8 mouse cellular contexts compared by ENCODE assay signal in genomic region chr5:117114581-117115192, GRCm38 (mm10). TPM values are rescaled to one million over a fixed set of nuclear protein-coding genes. Genes with fewer than 3 reads are reported as not detected.
DNase-seq lines count a peak whose midpoint lies in the region; ATAC-seq and TF ChIP-seq lines count a peak whose summit lies in the region.

No protein-coding gene starts in this region.

- H3K27me3 ChIP-seq in heart, embryonic 10.5 days (ENCODE audit: insufficient read depth, poor library complexity, severe bottlenecking): no peaks in the 10 kb centered on the region
- H3K27me3 ChIP-seq in kidney, embryonic 15.5 days: no peaks in the 10 kb centered on the region
- no peaks in the 10 kb centered on the region for H3K27me3 ChIP-seq in midbrain, embryonic 13.5 days

- ATAC-seq in erythroid progenitor cell, adult 5-6 weeks (replicated peaks; ENCODE audit: low FRiP score, poor library complexity, severe bottlenecking): peak; percentile 52; the same call in 1 of the 2 replicates
- no peak for ATAC-seq in kidney, embryonic 15.5 days (replicated peaks; ENCODE audit: low FRiP score)
- no peak for ATAC-seq in midbrain, embryonic 13.5 days
- no peak; the same call in 1 of the 2 replicates for ATAC-seq in granulocyte monocyte progenitor cell, adult 5-6 weeks (replicated peaks; ENCODE audit: poor library complexity, severe bottlenecking)

- peak overlapping the region; percentile 89 for H3K4me2 ChIP-seq in kidney, embryonic 15.5 days
- H3K4me2 ChIP-seq in midbrain, embryonic 13.5 days (replicated peaks): peak overlapping the region; percentile 97

- peaks cover 6% of the 10 kb centered on the region; the same call in 1 of the 2 replicates for H3K4me1 ChIP-seq in heart, embryonic 10.5 days
- peaks cover 5 to 9% of the 10 kb centered on the region in 2 experiments; a peak in 3 of 4 replicates for H3K4me1 ChIP-seq in ES-E14 (ENCODE audit: control insufficient read depth in 2 of 2, insufficient read depth in 2 of 2, low read length in 2 of 2, poor library complexity in 1 of 2)
- peaks cover 17% of the 10 kb centered on the region for H3K4me1 ChIP-seq in kidney, embryonic 15.5 days
- peaks cover 23% of the 10 kb centered on the region for H3K4me1 ChIP-seq in midbrain, embryonic 13.5 days (replicated peaks)

- peaks cover 40% of the 10 kb centered on the region for H3K36me3 ChIP-seq in heart, embryonic 10.5 days
- H3K36me3 ChIP-seq in ES-E14 (ENCODE audit: control insufficient read depth, insufficient read depth, low read length, poor library complexity, severe bottlenecking): peaks cover 11% of the 10 kb centered on the region
- H3K36me3 ChIP-seq in kidney, embryonic 15.5 days: peaks cover 40% of the 10 kb centered on the region
- peaks cover 38% of the 10 kb centered on the region for H3K36me3 ChIP-seq in midbrain, embryonic 13.5 days

- WGBS in heart, embryonic 10.5 days: 3% methylated on average over 16 of the region's 16 CpGs
- 6% methylated on average over 16 of the region's 16 CpGs for WGBS in kidney, embryonic 15.5 days
- WGBS in midbrain, embryonic 13.5 days: 7% methylated on average over 16 of the region's 16 CpGs

- peak overlapping the region; percentile 98 for H3K27ac ChIP-seq in heart, embryonic 10.5 days
- H3K27ac ChIP-seq in ES-E14 (ENCODE audit: insufficient read depth, low read depth, low read length, poor library complexity, severe bottlenecking): peak overlapping the region; percentile 25; the same call in 1 of the 2 replicates
- H3K27ac ChIP-seq in kidney, embryonic 15.5 days: peak overlapping the region; percentile 87
- peak overlapping the region; percentile 87 for H3K27ac ChIP-seq in midbrain, embryonic 13.5 days

- peak overlapping the region; percentile 90 for H3K4me3 ChIP-seq in heart, embryonic 10.5 days
- peak overlapping the region; percentile 81 to 91 for H3K4me3 ChIP-seq in ES-E14 (ENCODE audit: insufficient read depth in 1 of 2, low read depth in 1 of 2, low read length in 2 of 2, poor library complexity in 1 of 2, severe bottlenecking in 1 of 2)
- peak overlapping the region; percentile 98 for H3K4me3 ChIP-seq in kidney, embryonic 15.5 days (replicated peaks)
- H3K4me3 ChIP-seq in midbrain, embryonic 13.5 days (replicated peaks): peak overlapping the region; percentile 97

- no peak for DNase-seq in heart, embryonic 10.5 days (ENCODE audit: low spot score)
- no peak for DNase-seq in heart, postnatal 4 days
- DNase-seq in ES-E14 (ENCODE audit: low read depth, low spot score): no peak
- no peak for DNase-seq in left cerebral cortex, adult 8-10 months (ENCODE audit: low spot score in 2 of 2)

- in situ Hi-C loops in ES-E14 (cut with MboI; ENCODE audit: low sequenced_read_pairs in 2 of 2, unreplicated experiment in 2 of 2): no loop called here

- H3K9me3 ChIP-seq in heart, embryonic 10.5 days: no peaks in the 10 kb centered on the region
- H3K9me3 ChIP-seq in ES-E14 (ENCODE audit: control insufficient read depth, insufficient read depth, low read depth, low read length): no peaks in the 10 kb centered on the region
- no peaks in the 10 kb centered on the region for H3K9me3 ChIP-seq in kidney, embryonic 15.5 days (replicated peaks)
- H3K9me3 ChIP-seq in midbrain, embryonic 13.5 days: no peaks in the 10 kb centered on the region

- H3K9ac ChIP-seq in ES-E14 (ENCODE audit: insufficient read depth, low read depth, low read length, poor library complexity, severe bottlenecking): peak overlapping the region; percentile 89
- peak overlapping the region; percentile 76 for H3K9ac ChIP-seq in kidney, embryonic 15.5 days
- H3K9ac ChIP-seq in midbrain, embryonic 13.5 days (replicated peaks): peak overlapping the region; percentile 90

TF ChIP-seq in ES-E14, 5 proteins besides CTCF, POLR2A, EP300 and RAD21:
- no peak for TF ChIP-seq HCFC1 (IDR thresholded peaks at IDR 0.05; ENCODE audit: borderline replicate concordance, insufficient read depth, low read length)
- no peak for TF ChIP-seq ZC3H11A (IDR thresholded peaks at IDR 0.05; ENCODE audit: borderline replicate concordance, low read depth, low read length)
- TF ChIP-seq MAFK (IDR thresholded peaks at IDR 0.05; ENCODE audit: insufficient read depth, low read depth, low read length): no peak
- TF ChIP-seq ZNF384 (IDR thresholded peaks at IDR 0.05; ENCODE audit: low read depth, low read length): no peak
- TF ChIP-seq CHD2 (IDR thresholded peaks at IDR 0.05; ENCODE audit: low read depth, low read length): no peak
TF ChIP-seq in ES-E14: peak in this region for 0.

RNA-seq across cellular contexts. Expression of gene Suds3, which starts 1.2 kb away (rescaled TPM):
- polyA plus RNA-seq in heart, embryonic 10.5 days (2016; fragmentation: Nextera tagmentation; extraction: Ambion mirVana): 54.8 and 76.3 TPM in 2 replicates
- 10 to 100 TPM; 68.6 to 80.3 TPM for total RNA-seq in heart, postnatal 4 days (2021)
- total RNA-seq in ES-E14 (2012; rRNA removed): 58.7 and 61.6 TPM in 2 replicates
- 23.5 and 31.7 TPM in 2 replicates for total RNA-seq in erythroid progenitor cell, adult 5-6 weeks (2015; ENCODE audit: low replicate concordance)
- total RNA-seq in erythroid progenitor cell, adult 5-6 weeks (2017; ENCODE audit: low replicate concordance): 62.6 and 70.5 TPM in 2 replicates
- polyA plus RNA-seq in kidney, embryonic 15.5 days (2015; fragmentation: Nextera tagmentation; extraction: Ambion mirVana): 78.3 and 78.4 TPM in 2 replicates
- polyA plus RNA-seq in midbrain, embryonic 13.5 days (2015; fragmentation: Nextera tagmentation; extraction: Ambion mirVana): 83.5 and 90.1 TPM in 2 replicates
- 46.0 and 52.2 TPM in 2 replicates for total RNA-seq in granulocyte monocyte progenitor cell, adult 5-6 weeks (2014; fragmentation: Nextera tagmentation)
- 84.9 and 91.7 TPM in 2 replicates for total RNA-seq in granulocyte monocyte progenitor cell, adult 5-6 weeks (2017)
- 100 to 1,000 TPM; 114 to 150 (median 121) TPM for total RNA-seq in left cerebral cortex, adult 8-10 months (2022)

RNA-seq across cellular contexts. Expression of gene Taok3, which starts 5.2 kb away (rescaled TPM):
- polyA plus RNA-seq in heart, embryonic 10.5 days (2016; fragmentation: Nextera tagmentation; extraction: Ambion mirVana): 12.2 and 18.6 TPM in 2 replicates
- total RNA-seq in heart, postnatal 4 days (2021): 10 to 100 TPM in 1 of 2 experiments, 1 to 10 TPM in 1; 8.6 to 10.5 TPM
- total RNA-seq in ES-E14 (2012; rRNA removed): 6.9 and 10.0 TPM in 2 replicates
- total RNA-seq in erythroid progenitor cell, adult 5-6 weeks (2015; ENCODE audit: low replicate concordance): 53.7 and 55.1 TPM in 2 replicates
- 48.5 and 60.2 TPM in 2 replicates for total RNA-seq in erythroid progenitor cell, adult 5-6 weeks (2017; ENCODE audit: low replicate concordance)
- 16.8 and 17.1 TPM in 2 replicates for polyA plus RNA-seq in kidney, embryonic 15.5 days (2015; fragmentation: Nextera tagmentation; extraction: Ambion mirVana)
- polyA plus RNA-seq in midbrain, embryonic 13.5 days (2015; fragmentation: Nextera tagmentation; extraction: Ambion mirVana): 43.7 TPM in 2 replicates
- 68.9 and 84.9 TPM in 2 replicates for total RNA-seq in granulocyte monocyte progenitor cell, adult 5-6 weeks (2014; fragmentation: Nextera tagmentation)
- total RNA-seq in granulocyte monocyte progenitor cell, adult 5-6 weeks (2017): 46.1 and 49.3 TPM in 2 replicates
- total RNA-seq in left cerebral cortex, adult 8-10 months (2022): 10 to 100 TPM; 49.5 to 55.4 (median 52.4) TPM

Comparison
In these comparisons a context has a peak if more than half of its experiments do, and no peak if none do; other contexts are left out.
1. H3K27ac ChIP-seq: peak in every context shown above with its lines; median percentile 98 in heart, embryonic 10.5 days; 87 in kidney, embryonic 15.5 days; 87 in midbrain, embryonic 13.5 days; 25 in ES-E14.